Mouse (Mus musculus) neural tube, embryonic 15.5 days (tissue): ENCODE data around the gene Gpt2. TPM values are rescaled to one million over a fixed set of nuclear protein-coding genes. Genes with fewer than 3 reads are reported as not detected.
A peak's percentile ranks its signal among the peaks of the same experiment; 100 is the strongest.

Source experiments
- ATAC-seq: fragments of 200-750 bp; cut with Nextera tagmentation; 2 replicates; pipeline ENCODE4 v1.8.0; 2017; ENCODE audit warnings: mild to moderate bottlenecking, moderate TSS enrichment, moderate library complexity; ENCODE audit not compliant: low FRiP score
- H3K27ac ChIP-seq: fragments of 300-500 bp; sonication (generic); replicated peaks from 2 replicates; pipeline ENCODE4 v1.5.1; 2015; ENCODE audit warnings: mild to moderate bottlenecking, inconsistent platforms
- H3K27me3 ChIP-seq: fragments of 300-500 bp; sonication (generic); replicated peaks from 2 replicates; pipeline ENCODE4 v1.6.1; 2015; ENCODE audit warnings: inconsistent platforms
- H3K36me3 ChIP-seq: fragments of 300-500 bp; sonication (generic); 2 replicates; pipeline ENCODE4 v1.6.1; 2015; ENCODE audit warnings: inconsistent platforms
- H3K4me1 ChIP-seq: fragments of 300-500 bp; sonication (generic); 2 replicates; pipeline ENCODE4 v1.6.1; 2015; ENCODE audit warnings: inconsistent platforms
- H3K4me2 ChIP-seq: fragments of 300-500 bp; sonication (generic); 2 replicates; pipeline ENCODE4 v1.6.1; 2015; ENCODE audit warnings: inconsistent platforms, mild to moderate bottlenecking, moderate library complexity
- H3K4me3 ChIP-seq: fragments of 300-500 bp; sonication (generic); replicated peaks from 2 replicates; pipeline ENCODE4 v1.5.1; 2015; ENCODE audit warnings: mild to moderate bottlenecking, inconsistent platforms
- H3K9ac ChIP-seq: fragments of 300-500 bp; sonication (generic); replicated peaks from 2 replicates; pipeline ENCODE4 v1.6.1; 2015; ENCODE audit warnings: mild to moderate bottlenecking, inconsistent platforms
- H3K9me3 ChIP-seq: fragments of 300-500 bp; sonication (generic); replicated peaks from 2 replicates; pipeline ENCODE4 v1.6.1; 2016; ENCODE audit warnings: inconsistent platforms
- WGBS: fragments of 180-500 bp; shearing (Covaris S2); methylation state at CpG from one replicate; pipeline ENCODE4 v1.1.7; 2015; ENCODE audit warnings: mixed read lengths; 5-methylcytosine and 5-hydroxymethylcytosine counted together
- polyA plus RNA-seq: library from polyadenylated mRNA; unstranded; fragments of >200 nt; fragmentation: Nextera tagmentation; extraction: Ambion mirVana; gene quantifications from 2 replicates; pipeline ENCODE4 v1.2.1, GENCODE M21; 2015

Gpt2 gene
- polyA plus RNA-seq, 1 experiment from 2014 or later, result 60.2 TPM

DNA sequence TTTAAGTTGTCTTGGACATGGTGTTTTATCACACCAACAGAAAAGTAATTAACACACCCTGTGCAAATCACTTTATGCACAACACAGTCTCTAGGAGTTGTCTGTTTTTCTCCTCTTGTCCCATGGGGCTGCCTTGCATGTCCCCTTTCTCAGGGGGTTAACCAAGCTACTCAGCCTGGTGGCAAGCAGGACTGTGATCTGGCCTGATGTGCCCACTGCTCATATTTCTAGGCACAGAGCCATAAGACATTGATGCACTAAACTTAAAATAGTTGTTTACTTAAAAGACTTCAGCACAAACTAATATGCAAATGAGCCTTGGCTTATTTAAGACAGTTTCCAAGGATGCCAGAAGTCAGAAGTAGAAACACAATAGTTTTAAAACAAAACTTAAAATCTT lies 28.1 kb upstream of the Gpt2 start:
- no peak overlapping the region for H3K27ac ChIP-seq
- H3K4me1 ChIP-seq, result no peaks in the 10 kb centered on the region
- no peaks in the 10 kb centered on the region for H3K9me3 ChIP-seq
- H3K27me3 ChIP-seq, result no peaks in the 10 kb centered on the region
- H3K4me3 ChIP-seq, result no peak overlapping the region
- ATAC-seq, result no peak
- no peak overlapping the region for H3K9ac ChIP-seq
- H3K36me3 ChIP-seq, result no peaks in the 10 kb centered on the region
- no peak overlapping the region for H3K4me2 ChIP-seq

DNA sequence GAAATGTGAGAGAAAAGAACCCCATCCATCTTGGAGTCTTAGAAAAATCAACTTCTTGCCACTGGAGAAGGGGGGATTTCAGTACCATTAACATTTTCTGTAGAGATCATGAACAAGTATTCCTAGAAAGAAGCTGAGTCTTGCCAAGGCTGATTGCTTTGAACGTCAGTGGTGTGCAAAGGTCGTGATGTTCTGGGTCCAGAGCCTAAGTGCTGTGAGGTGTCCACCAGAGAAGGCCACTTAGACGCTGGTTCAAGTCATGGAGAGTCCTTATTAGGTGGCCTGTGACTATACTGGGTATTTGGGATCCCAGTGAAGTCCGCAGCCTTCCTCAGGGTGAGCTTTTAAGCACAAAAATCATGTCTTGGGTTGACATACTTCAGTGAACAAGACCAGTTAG lies 26.3 kb upstream of the Gpt2 start:
- WGBS, result 90% methylated on average over 4 of the region's 4 CpGs
- Histone ChIP-seq H3K9me3 (no peaks in the 10 kb centered on the region), H3K27ac (no peak overlapping the region), H3K27me3 (no peaks in the 10 kb centered on the region), H3K4me3 (no peak overlapping the region), H3K4me1 (no peaks in the 10 kb centered on the region), H3K4me2 (no peak overlapping the region), H3K9ac (no peak overlapping the region), H3K36me3 (no peaks in the 10 kb centered on the region)
- no peak for ATAC-seq

DNA sequence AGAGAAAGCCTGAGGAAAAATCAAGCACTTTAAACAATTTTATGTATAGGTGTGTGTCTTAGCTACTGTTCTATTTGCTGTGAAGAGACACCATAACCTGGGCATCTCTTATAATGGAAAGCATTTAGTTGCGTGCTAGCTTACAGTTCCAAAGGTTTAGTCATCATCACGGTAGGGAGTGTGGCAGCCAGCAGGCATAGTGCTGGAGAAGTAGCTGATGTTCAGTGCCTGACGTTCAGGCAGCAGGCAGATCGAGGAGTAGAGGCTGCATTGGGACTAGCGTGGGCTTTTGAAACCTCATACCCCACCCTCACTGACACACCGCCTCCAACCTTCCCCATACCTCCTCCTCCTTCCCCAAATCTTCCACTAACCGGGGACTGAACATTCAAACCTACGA lies 21.6 kb upstream of the Gpt2 start:
- Histone ChIP-seq H3K4me1 (no peaks in the 10 kb centered on the region), H3K27me3 (no peaks in the 10 kb centered on the region), H3K9ac (no peak overlapping the region), H3K36me3 (no peaks in the 10 kb centered on the region), H3K27ac (no peak overlapping the region), H3K4me2 (no peak overlapping the region), H3K4me3 (no peak overlapping the region), H3K9me3 (no peaks in the 10 kb centered on the region)
- no peak for ATAC-seq
- 78% methylated on average over 8 of the region's 8 CpGs for WGBS

DNA sequence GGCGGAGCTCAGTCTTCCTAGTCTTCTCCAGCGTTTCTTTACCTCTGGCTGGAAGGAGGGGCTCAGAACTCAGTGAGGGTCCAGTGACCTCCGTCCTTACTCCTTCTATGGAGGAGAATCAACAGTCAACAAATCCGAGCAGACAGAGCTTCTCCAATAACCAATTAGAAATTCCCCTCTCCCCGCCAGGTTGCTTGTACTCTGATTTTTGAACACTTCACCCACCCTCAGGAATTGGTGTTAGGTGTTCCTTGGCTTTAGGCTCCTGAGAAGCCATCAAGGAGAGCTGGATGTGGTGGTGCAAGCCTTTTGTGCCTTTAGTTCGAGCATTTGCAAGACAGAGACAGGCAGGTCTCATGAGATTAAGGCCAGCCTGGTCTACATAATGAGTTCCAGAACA lies 19.6 kb upstream of the Gpt2 start:
- Histone ChIP-seq H3K27me3 (no peaks in the 10 kb centered on the region), H3K4me3 (no peak overlapping the region), H3K4me1 (no peaks in the 10 kb centered on the region), H3K36me3 (no peaks in the 10 kb centered on the region), H3K4me2 (no peak overlapping the region), H3K9ac (no peak overlapping the region), H3K27ac (no peak overlapping the region), H3K9me3 (no peaks in the 10 kb centered on the region)
- no peak for ATAC-seq
- WGBS, result 83% methylated on average over 6 of the region's 6 CpGs

DNA sequence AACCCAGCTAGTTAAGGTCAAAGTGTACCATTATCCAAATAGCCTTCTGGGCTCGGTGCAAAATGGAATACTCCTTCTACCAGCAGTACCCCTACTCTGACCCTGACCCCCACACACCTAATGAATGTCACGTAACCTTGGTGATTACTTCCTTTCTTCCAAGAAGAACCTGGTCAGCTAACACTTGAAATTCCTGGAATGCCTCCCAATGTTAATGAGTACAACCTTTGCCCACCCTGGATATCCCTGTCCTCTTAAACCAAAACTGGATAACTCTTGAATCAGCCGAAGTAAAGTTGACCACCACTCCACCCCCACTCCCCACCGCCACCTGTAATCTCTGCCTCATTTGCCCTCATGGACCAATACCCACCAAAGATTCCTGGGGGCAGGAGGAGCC lies 19.1 kb upstream of the Gpt2 start:
- no peak overlapping the region for H3K9ac ChIP-seq
- no peak overlapping the region for H3K4me3 ChIP-seq
- no peak for ATAC-seq
- H3K27ac ChIP-seq, result no peak overlapping the region
- no peak overlapping the region for H3K4me2 ChIP-seq
- H3K36me3 ChIP-seq, result no peaks in the 10 kb centered on the region
- no peaks in the 10 kb centered on the region for H3K27me3 ChIP-seq
- 90% methylated on average over 4 of the region's 4 CpGs for WGBS
- no peaks in the 10 kb centered on the region for H3K9me3 ChIP-seq
- no peaks in the 10 kb centered on the region for H3K4me1 ChIP-seq

DNA sequence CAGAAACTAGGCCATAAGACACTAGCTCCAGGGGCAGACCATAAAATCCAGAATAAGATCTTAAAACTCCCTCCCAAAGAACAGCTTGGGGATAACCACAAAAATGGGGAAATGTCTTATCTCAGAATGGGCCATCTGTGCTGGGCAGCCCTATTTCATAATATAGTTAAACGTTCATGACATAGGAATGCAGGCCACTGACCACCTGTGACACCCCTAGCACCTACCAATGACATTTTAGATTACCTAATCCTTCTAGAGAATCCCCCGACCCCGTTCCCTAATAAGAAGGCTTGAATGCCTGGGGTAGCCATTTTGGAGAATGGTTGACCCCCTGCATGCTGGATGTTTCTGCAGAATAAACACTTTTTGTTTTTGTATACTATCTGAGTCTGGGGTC lies 17.5 kb upstream of the Gpt2 start:
- WGBS, result 97% methylated on average over 3 of the region's 3 CpGs
- ATAC-seq, result no peak
- no peaks in the 10 kb centered on the region for H3K9me3 ChIP-seq

DNA sequence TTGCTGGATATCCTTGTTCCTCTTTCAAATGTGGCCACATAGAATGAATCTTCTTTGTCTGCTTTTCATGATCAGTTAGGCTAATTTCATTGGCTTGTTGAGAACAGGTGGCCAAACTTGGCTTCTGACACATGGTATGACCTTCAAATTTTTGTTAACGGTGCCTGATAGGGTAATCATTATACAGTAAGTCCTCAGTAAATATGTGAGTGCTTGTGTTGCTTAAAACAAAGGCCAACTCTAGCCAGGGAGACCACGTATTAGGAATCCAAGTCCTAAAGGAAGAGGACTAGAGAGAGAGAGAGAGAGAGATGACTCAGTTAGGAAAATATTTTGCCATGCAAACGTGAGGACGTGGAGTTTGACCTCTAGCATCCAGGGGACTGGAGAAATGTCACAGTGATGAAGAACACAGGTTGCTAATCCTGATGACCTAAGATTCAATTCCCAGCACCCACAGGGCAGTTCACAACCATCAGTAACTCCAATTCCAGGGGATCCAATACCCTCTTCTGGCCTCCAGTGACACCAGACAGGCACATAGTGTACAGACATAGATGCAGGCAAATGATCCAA lies 15.3 kb upstream of the Gpt2 start:
- Histone ChIP-seq H3K9me3 (no peaks in the 10 kb centered on the region), H3K4me1 (peaks cover 5% of the 10 kb centered on the region; the same call in 1 of the 2 replicates), H3K4me3 (no peak overlapping the region), H3K9ac (no peak overlapping the region), H3K27ac (no peak overlapping the region), H3K36me3 (no peaks in the 10 kb centered on the region), H3K27me3 (no peaks in the 10 kb centered on the region), H3K4me2 (no peak overlapping the region)
- ATAC-seq, result no peak
- 87% methylated on average over 4 of the region's 4 CpGs for WGBS

More for the DNA sequence above, 17.5 kb upstream of the Gpt2 start:
- H3K27ac ChIP-seq, result no peak overlapping the region
- H3K27me3 ChIP-seq, result no peaks in the 10 kb centered on the region
- H3K4me3 ChIP-seq, result no peak overlapping the region
- no peaks in the 10 kb centered on the region for H3K4me1 ChIP-seq
- H3K4me2 ChIP-seq, result no peak overlapping the region
- no peak overlapping the region for H3K9ac ChIP-seq
- H3K36me3 ChIP-seq, result no peaks in the 10 kb centered on the region

DNA sequence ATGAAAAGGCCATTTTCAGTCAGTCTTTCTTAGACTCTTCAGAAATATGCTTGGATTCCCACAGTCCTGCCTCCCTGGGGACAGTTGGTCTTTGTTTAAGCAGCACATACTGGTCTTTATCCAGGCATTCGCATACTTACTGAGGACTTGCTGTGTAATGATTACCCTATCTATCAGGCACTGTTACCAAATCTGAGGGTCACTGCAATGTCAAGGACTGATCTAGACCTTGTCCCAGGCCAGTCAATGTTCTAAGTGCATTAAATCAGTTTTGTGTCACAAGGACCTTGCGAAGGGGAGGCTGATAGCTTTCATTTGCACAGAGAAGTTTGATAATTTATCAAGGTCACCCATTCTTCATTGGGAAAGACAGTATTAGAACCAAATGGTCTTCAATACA lies 14.0 kb upstream of the Gpt2 start:
- H3K27ac ChIP-seq, result no peak overlapping the region
- H3K4me2 ChIP-seq, result no peak overlapping the region
- ATAC-seq, result no peak
- H3K9ac ChIP-seq, result no peak overlapping the region
- no peak overlapping the region for H3K4me3 ChIP-seq
- WGBS, result 78% methylated on average over 2 of the region's 2 CpGs
- H3K27me3 ChIP-seq, result no peaks in the 10 kb centered on the region
- no peaks in the 10 kb centered on the region for H3K9me3 ChIP-seq
- H3K4me1 ChIP-seq, result peaks cover 5% of the 10 kb centered on the region; the same call in 1 of the 2 replicates
- H3K36me3 ChIP-seq, result no peaks in the 10 kb centered on the region

DNA sequence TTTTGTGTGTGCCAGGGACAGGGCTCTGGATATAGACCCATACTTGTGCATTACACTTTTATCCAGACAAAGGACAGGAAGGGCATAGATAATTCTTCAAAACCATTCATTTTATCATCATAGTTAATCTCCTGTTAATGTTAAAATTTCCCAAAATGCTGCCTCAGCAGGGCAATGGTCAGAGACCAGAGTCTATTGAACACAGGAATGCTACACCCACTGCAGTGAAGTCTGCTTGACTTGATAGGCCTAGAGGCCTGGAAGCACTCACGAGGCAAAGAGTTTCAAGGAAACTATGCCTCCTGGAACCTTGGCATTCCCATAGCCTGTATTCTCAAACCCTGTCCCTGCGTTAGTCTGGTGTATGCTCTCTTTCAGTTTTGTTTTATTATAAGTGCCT lies 12.7 kb upstream of the Gpt2 start:
- Histone ChIP-seq H3K36me3 (no peaks in the 10 kb centered on the region), H3K9ac (no peak overlapping the region), H3K4me1 (peaks cover 5% of the 10 kb centered on the region; the same call in 1 of the 2 replicates), H3K27me3 (no peaks in the 10 kb centered on the region), H3K9me3 (no peaks in the 10 kb centered on the region), H3K27ac (no peak overlapping the region), H3K4me2 (no peak overlapping the region), H3K4me3 (no peak overlapping the region)
- 89% methylated on average over 2 of the region's 2 CpGs for WGBS
- no peak for ATAC-seq

DNA sequence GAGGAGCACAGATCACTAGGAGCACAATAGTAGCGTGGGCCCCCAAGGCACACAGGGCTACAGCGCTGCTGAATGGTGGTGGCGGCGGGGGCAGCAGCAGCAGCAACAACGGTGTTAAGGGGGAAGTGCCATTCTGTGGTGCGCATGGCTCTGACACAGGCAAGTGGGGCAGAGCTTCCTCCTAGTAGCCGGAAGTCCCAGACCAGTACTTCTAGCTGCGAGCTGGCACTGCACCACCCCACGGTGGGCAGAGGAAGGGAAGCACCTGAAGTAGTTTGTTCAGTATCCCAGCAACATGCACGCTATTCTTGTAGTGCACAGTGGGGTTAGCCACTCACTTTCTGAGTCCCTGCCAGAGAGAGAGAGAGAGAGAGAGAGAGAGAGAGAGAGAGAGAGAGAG lies 10.5 kb upstream of the Gpt2 start:
- 0 out of 2 replicates have a peak, but pooled peaks have one; percentile 50 for ATAC-seq
- 24% methylated on average over 10 of the region's 10 CpGs for WGBS
- no peaks in the 10 kb centered on the region for H3K27me3 ChIP-seq
- H3K4me3 ChIP-seq, result peak overlapping the region; percentile 16; the same call in 1 of the 2 replicates
- peaks cover 5% of the 10 kb centered on the region; the same call in 1 of the 2 replicates for H3K4me1 ChIP-seq
- no peak overlapping the region for H3K27ac ChIP-seq
- H3K4me2 ChIP-seq, result peak overlapping the region; percentile 46
- H3K9me3 ChIP-seq, result no peaks in the 10 kb centered on the region
- 0 out of 2 replicates have a peak overlapping the region, but pooled peaks have one; percentile 17 for H3K9ac ChIP-seq
- H3K36me3 ChIP-seq, result no peaks in the 10 kb centered on the region

DNA sequence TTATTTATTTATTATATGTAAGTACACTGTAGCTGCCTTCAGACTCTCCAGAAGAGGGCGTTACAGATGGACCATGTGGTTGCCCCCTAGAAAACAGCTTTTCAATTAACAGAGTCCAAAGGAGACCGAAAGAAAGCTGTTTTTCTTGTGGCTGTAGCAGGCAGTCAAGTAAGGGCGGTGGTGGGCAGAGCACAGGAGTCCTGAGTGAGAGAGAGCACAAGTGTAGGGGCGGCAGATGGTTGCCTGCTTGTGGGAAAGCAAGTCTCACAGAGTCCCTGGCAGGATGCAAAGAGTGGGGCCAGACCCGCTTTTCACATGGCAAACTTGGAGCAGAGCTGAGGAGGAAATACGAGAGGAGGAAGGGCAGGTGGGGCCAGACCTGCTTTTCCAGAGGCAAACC lies 9.9 kb upstream of the Gpt2 start:
- no peak overlapping the region for H3K4me3 ChIP-seq
- 69% methylated on average over 6 of the region's 6 CpGs for WGBS
- H3K4me2 ChIP-seq, result no peak overlapping the region
- no peak for ATAC-seq
- no peaks in the 10 kb centered on the region for H3K9me3 ChIP-seq
- no peaks in the 10 kb centered on the region for H3K36me3 ChIP-seq
- H3K27ac ChIP-seq, result no peak overlapping the region
- no peak overlapping the region for H3K9ac ChIP-seq
- peaks cover 5% of the 10 kb centered on the region; the same call in 1 of the 2 replicates for H3K4me1 ChIP-seq
- no peaks in the 10 kb centered on the region for H3K27me3 ChIP-seq

DNA sequence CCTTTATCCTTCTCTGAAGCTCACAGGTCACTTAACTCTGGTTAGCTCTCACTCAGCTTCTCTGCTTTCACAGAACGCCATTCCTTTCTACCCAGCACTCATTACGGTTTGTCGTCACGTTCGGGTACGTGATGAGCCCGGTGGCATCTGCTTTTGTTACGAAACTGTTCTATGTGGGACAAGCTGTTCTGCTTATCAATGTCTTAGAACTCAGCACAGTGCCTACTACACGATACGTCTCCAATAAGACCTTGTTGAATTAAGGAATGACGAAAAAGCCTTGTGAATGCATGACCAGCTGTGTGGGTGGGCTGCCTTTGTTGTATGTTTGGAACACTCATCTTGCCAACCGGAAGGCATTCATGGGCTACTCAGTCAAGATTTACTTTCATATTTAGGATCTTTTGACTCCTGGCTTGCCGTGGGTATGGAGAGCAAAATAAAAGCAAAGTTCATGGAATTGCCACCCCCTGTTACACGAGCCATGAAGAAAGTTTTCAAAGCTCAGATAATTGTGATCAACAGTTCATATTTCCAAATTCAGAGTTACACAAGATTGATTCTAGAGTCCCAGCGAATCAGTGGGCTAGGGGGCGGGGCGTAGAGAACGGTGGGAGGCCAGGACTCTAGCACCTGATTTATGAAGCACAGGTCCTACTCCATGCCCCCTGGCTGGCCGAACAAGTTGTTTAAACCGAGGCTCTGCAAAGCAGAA lies 4.3 kb upstream of the Gpt2 start:
- Histone ChIP-seq H3K9ac (no peak overlapping the region), H3K4me2 (no peak overlapping the region), H3K9me3 (no peaks in the 10 kb centered on the region), H3K4me1 (peaks cover 6% of the 10 kb centered on the region), H3K4me3 (no peak overlapping the region), H3K27me3 (no peaks in the 10 kb centered on the region), H3K27ac (no peak overlapping the region), H3K36me3 (no peaks in the 10 kb centered on the region)
- 66% methylated on average over 20 of the region's 20 CpGs for WGBS
- ATAC-seq, result no peak
